Mouse (Mus musculus) myocyte (in vitro differentiated cells): ENCODE results near the gene Lsg1. TPM values are rescaled to one million over a fixed set of nuclear protein-coding genes. Genes with fewer than 3 reads are reported as not detected.

ENCODE experiments used
- H3K27me3 ChIP-seq: one replicate; pipeline ENCODE4 v1.6.1; 2011; ENCODE audit not compliant: control insufficient read depth, insufficient read depth, insufficient read length
- H3K36me3 ChIP-seq: one replicate; pipeline ENCODE4 v1.6.1; 2011; ENCODE audit not compliant: control insufficient read depth, insufficient read depth
- H3K4me2 ChIP-seq: one replicate; pipeline ENCODE4 v1.6.1; 2011; ENCODE audit warnings: low read depth, control low read depth
- H3K4me3 ChIP-seq: one replicate; pipeline ENCODE4 v1.5.1; 2011; ENCODE audit warnings: mild to moderate bottlenecking, control low read depth, moderate library complexity
- H3K79me2 ChIP-seq: one replicate; pipeline ENCODE4 v1.6.1; 2011; ENCODE audit not compliant: control insufficient read depth, insufficient read depth
- H3ac ChIP-seq: one replicate; pipeline ENCODE4 v1.6.1; 2011; ENCODE audit not compliant: control insufficient read depth, insufficient read length
- CEBPB ChIP-seq: IDR thresholded peaks from 2 replicates; pipeline ENCODE4 v1.6.1; 2011; ENCODE audit warnings: mild to moderate bottlenecking, moderate library complexity; ENCODE audit not compliant: poor library complexity, insufficient read depth, severe bottlenecking
- E2F4 ChIP-seq: IDR thresholded peaks from one replicate; pipeline ENCODE4 v1.6.1; 2011; ENCODE audit warnings: mild to moderate bottlenecking, control low read depth, moderate library complexity; ENCODE audit not compliant: insufficient read depth
- MAX ChIP-seq: IDR thresholded peaks from one replicate; pipeline ENCODE4 v1.6.1; 2011; ENCODE audit warnings: low read depth, mild to moderate bottlenecking, control low read depth
- MYOD1 ChIP-seq, 3 experiments: IDR thresholded peaks; one replicate each; pipeline ENCODE4 v1.6.1; 2011; ENCODE audit warnings: control low read depth in 2 of 3, low read depth in 2 of 3, mild to moderate bottlenecking in 2 of 3, moderate library complexity in 1 of 3; ENCODE audit not compliant: insufficient read length in 2 of 3, control insufficient read depth in 1 of 3
- MYOG ChIP-seq, 3 experiments: IDR thresholded peaks; one replicate each; pipeline ENCODE4 v1.6.1; 2011; ENCODE audit warnings: control low read depth in 2 of 3, low read depth in 2 of 3, mild to moderate bottlenecking in 2 of 3; ENCODE audit not compliant: insufficient read length in 2 of 3, control insufficient read depth in 1 of 3, insufficient read depth in 1 of 3
- POLR2A ChIP-seq: IDR thresholded peaks from one replicate; pipeline ENCODE4 v1.6.1; 2011; ENCODE audit warnings: low read depth, mild to moderate bottlenecking, control low read depth, moderate library complexity; ENCODE audit not compliant: insufficient read length
- POLR2AphosphoS2 ChIP-seq: IDR thresholded peaks from one replicate; pipeline ENCODE4 v1.6.1; 2011; ENCODE audit warnings: low read depth, control low read depth; ENCODE audit not compliant: insufficient read length
- REST ChIP-seq: IDR thresholded peaks from one replicate; pipeline ENCODE4 v1.6.1; 2011; ENCODE audit warnings: mild to moderate bottlenecking, control low read depth, moderate library complexity; ENCODE audit not compliant: insufficient read depth, insufficient read length
- SRF ChIP-seq: IDR thresholded peaks from one replicate; pipeline ENCODE4 v1.6.1; 2011; ENCODE audit warnings: low read depth; ENCODE audit not compliant: control insufficient read depth, insufficient read length
- TCF12 ChIP-seq: IDR thresholded peaks from one replicate; pipeline ENCODE4 v1.6.1; 2011; ENCODE audit warnings: mild to moderate bottlenecking, control low read depth; ENCODE audit not compliant: poor library complexity, insufficient read depth, severe bottlenecking
- TCF3 ChIP-seq: IDR thresholded peaks from one replicate; pipeline ENCODE4 v1.6.1; 2011; ENCODE audit warnings: low read depth, control low read depth; ENCODE audit not compliant: insufficient read length
- USF1 ChIP-seq: IDR thresholded peaks from one replicate; pipeline ENCODE4 v1.6.1; 2011; ENCODE audit warnings: low read depth, mild to moderate bottlenecking, control low read depth, moderate library complexity
- polyA plus RNA-seq: library from polyadenylated mRNA; unstranded; fragments of >200 nt; fragmentation: generic; extraction: Trizol; gene quantifications from one replicate; pipeline ENCODE4 v1.2.1, GENCODE M21; 2012; ENCODE audit warnings: missing spikeins

The Lsg1 gene
- polyA plus RNA-seq, 1 experiment, result 26.2 TPM

DNA sequence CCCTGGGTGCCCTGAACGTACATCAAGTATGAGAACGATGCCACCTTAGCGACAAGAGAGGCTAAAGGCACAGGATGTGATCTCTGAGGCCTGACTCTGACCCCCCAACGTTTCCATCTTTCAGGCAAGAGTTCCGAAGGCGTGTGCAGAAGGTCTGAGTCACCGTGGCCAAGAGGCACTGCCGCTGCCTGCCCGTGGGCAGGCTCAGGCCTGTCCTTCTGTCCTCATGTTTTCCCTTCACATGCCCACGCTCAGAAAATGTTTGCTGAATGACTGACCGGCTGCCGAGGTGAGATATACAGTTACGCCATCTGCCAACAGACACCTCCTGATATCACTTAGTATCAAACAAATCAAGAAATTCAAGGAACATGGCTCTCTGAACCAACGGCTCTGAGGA lies 61.6 kb downstream of the Lsg1 start:
- Histone ChIP-seq H3ac (no peak overlapping the region), H3K36me3 (no peaks in the 10 kb centered on the region), H3K27me3 (no peaks in the 10 kb centered on the region), H3K4me2 (peak overlapping the region; percentile 29), H3K4me3 (no peak overlapping the region), H3K79me2 (no peaks in the 10 kb centered on the region)
- TF ChIP-seq USF1 (no peak), REST (no peak), MYOG (IDR thresholded peaks at IDR 0.05; ENCODE audit: control insufficient read depth in 1 of 3, insufficient read depth in 1 of 3, insufficient read length in 2 of 3, low read depth in 2 of 3) (peak in 1 of 3 experiments; percentile 26), POLR2AphosphoS2 (no peak), MYOD1 (IDR thresholded peaks at IDR 0.05; ENCODE audit: control insufficient read depth in 1 of 3, insufficient read length in 2 of 3, low read depth in 2 of 3) (peak in 1 of 3 experiments; percentile 51), TCF3 (no peak)

DNA sequence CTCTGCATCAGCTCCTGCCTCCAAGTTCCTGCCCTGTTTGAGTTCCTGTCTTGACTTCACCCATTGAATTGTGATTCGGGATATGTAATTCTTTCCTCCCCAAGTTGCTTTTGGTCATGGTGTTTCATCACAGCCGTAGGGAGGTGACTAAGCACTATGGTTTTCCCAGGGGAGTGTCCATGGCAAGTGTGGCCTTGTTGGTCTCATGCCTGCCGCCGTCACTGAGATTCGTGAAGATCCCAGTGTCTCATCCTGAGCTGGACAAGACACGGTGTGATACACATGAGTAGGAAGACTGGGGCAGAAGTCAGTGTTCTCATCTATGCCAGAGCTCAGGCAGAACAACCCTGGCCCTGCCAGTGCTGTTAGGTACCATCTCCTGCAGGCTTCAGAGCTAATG lies 62.9 kb downstream of the Lsg1 start:
- TF ChIP-seq E2F4 (no peak), MYOD1 (IDR thresholded peaks at IDR 0.05; ENCODE audit: control insufficient read depth in 1 of 3, insufficient read length in 2 of 3, low read depth in 2 of 3) (no peak), REST (no peak), TCF12 (no peak), MYOG (IDR thresholded peaks at IDR 0.05; ENCODE audit: control insufficient read depth in 1 of 3, insufficient read depth in 1 of 3, insufficient read length in 2 of 3, low read depth in 2 of 3) (no peak), POLR2A (no peak), MAX (no peak), CEBPB (no peak), POLR2AphosphoS2 (no peak), TCF3 (no peak), SRF (no peak), USF1 (no peak)
- H3K4me3 ChIP-seq, result no peak overlapping the region
- no peaks in the 10 kb centered on the region for H3K27me3 ChIP-seq
- H3K79me2 ChIP-seq, result no peaks in the 10 kb centered on the region
- no peaks in the 10 kb centered on the region for H3K36me3 ChIP-seq
- no peak overlapping the region for H3ac ChIP-seq
- no peak overlapping the region for H3K4me2 ChIP-seq

- Histone ChIP-seq H3K79me2 (no peaks in the 10 kb centered on the region), H3K4me3 (no peak overlapping the region), H3K4me2 (no peak overlapping the region), H3K27me3 (no peaks in the 10 kb centered on the region), H3ac (no peak overlapping the region), H3K36me3 (no peaks in the 10 kb centered on the region)
- TF ChIP-seq MAX, result no peak
Observed at GRCm38 (mm10) chr16:30522253-30522940, 65.0 kb downstream of the Lsg1 start.

GRCm38 (mm10) chr16:30521147-30521546 lies 66.2 kb downstream of the Lsg1 start:
- Histone ChIP-seq H3K4me3 (no peak overlapping the region), H3ac (no peak overlapping the region), H3K36me3 (no peaks in the 10 kb centered on the region), H3K4me2 (no peak overlapping the region), H3K79me2 (no peaks in the 10 kb centered on the region), H3K27me3 (no peaks in the 10 kb centered on the region)
- TF ChIP-seq E2F4, result no peak
- no peak for TF ChIP-seq POLR2AphosphoS2
- no peak for TF ChIP-seq MYOG (IDR thresholded peaks at IDR 0.05; ENCODE audit: control insufficient read depth in 1 of 3, insufficient read depth in 1 of 3, insufficient read length in 2 of 3, low read depth in 2 of 3)
- no peak for TF ChIP-seq SRF
- TF ChIP-seq MYOD1 (IDR thresholded peaks at IDR 0.05; ENCODE audit: control insufficient read depth in 1 of 3, insufficient read length in 2 of 3, low read depth in 2 of 3), result no peak
- TF ChIP-seq USF1, result no peak
- TF ChIP-seq POLR2A, result no peak
- TF ChIP-seq TCF12, result no peak
- no peak for TF ChIP-seq TCF3
- no peak for TF ChIP-seq CEBPB
- no peak for TF ChIP-seq REST
- TF ChIP-seq MAX, result no peak

DNA sequence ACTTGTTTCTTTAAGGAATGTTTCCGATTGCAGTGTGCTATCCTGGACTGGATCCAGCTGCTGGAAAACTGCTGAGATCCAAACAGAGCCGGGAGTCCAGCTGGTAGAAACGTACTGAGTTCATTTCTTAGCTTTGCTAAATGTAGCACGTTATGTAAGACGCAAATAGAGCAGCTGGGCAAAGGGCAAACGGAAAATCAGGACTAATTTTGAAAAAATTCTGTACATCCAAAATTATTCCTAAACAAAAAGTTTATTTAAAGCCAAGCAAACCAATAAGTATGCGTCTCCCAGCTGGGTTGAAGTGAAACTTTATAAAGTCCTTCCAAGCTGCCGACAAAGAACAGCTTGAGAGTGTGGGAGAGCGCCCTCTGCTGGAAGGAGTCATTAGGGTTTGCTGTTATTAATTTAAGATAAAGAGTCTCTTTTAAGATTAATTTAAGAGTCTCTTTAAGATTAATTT lies 67.0 kb downstream of the Lsg1 start:
- no peaks in the 10 kb centered on the region for H3K36me3 ChIP-seq
- no peaks in the 10 kb centered on the region for H3K79me2 ChIP-seq
- TF ChIP-seq TCF3 (no peak), MYOG (IDR thresholded peaks at IDR 0.05; ENCODE audit: control insufficient read depth in 1 of 3, insufficient read depth in 1 of 3, insufficient read length in 2 of 3, low read depth in 2 of 3) (no peak), SRF (no peak), MAX (no peak), REST (no peak), TCF12 (no peak), USF1 (no peak), E2F4 (no peak), MYOD1 (IDR thresholded peaks at IDR 0.05; ENCODE audit: control insufficient read depth in 1 of 3, insufficient read length in 2 of 3, low read depth in 2 of 3) (no peak), CEBPB (no peak), POLR2A (no peak), POLR2AphosphoS2 (no peak)
- peak overlapping the region; percentile 96 for H3K4me2 ChIP-seq
- no peak overlapping the region for H3K4me3 ChIP-seq
- no peak overlapping the region for H3ac ChIP-seq
- no peaks in the 10 kb centered on the region for H3K27me3 ChIP-seq
